Mouse (Mus musculus) gastrocnemius, adult 18-20 months (tissue): ENCODE measurements around the gene Fitm2. TPM values are rescaled to one million over a fixed set of nuclear protein-coding genes. Genes with fewer than 3 reads are reported as not detected.
A peak's percentile ranks its signal among the peaks of the same experiment; 100 is the strongest.

Experiments used
- DNase-seq: peaks from one replicate; pipeline ENCODE4 v3.0.0; 2021; ENCODE audit warnings: low spot score
- total RNA-seq, 2 experiments: library from RNA; stranded (reverse); gene quantifications; 2 replicates each; pipeline ENCODE4 v1.2.3; 2021

Fitm2 gene
- total RNA-seq, 2 experiments from 2014 or later = 76.5 TPM

DNA sequence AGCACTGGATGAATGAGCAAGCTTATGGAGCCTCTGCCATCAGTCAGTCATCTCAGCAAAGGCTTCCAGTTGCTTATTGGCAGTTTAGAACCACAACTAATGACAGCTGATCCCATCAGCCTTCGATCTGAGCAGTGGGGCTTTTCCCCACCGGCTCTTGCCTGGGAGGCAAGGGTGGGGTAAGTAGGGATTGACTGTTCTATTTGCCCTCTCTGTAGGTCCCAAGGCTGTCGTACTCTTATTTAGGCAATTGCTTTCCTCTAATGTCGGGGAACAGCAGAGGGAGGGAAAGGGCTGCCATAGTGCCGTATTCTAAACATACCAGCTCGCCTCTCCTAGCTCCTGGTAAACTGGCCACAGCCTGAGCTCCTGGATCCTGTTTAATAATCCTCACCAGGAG, 47.8 kb downstream of the Fitm2 start, which contains the start of gene Oser1:
TSS of gene Oser1 (minus strand) at position 101 of the 400 bp plus-strand sequence.
- DNase-seq = no peak

GRCm38 (mm10) chr2:163422895-163423660, 49.4 kb downstream of the Fitm2 start:
- peak; percentile 48 for DNase-seq

DNA sequence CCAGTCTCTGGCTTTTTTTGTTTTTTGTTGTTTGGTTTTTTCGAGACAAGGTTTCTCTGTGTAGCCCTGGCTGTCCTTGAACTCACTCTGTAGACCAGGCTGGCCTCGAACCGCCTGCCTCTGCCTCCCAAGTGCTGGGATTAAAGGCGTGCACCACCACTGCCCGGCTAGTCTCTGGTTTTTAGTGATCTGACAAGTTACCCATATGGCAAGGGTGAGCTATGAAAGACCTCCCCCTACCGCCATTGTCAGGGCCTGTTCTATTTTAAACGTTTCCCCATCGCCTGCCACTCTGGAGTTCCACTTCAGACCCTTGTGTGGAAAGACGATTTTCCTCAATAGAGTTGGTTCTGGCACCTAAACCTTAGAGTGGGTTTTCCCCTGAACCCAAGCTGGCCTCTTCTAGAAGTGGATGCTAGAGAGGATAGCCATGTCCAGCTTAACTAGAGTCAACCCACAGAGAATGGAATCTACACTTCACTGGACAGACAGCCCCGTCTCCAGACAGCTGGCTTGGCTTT, 52.0 kb downstream of the Fitm2 start:
- DNase-seq = no peak

- peak; percentile 100 for DNase-seq
Measured at GRCm38 (mm10) chr2:163419346-163420045, 52.9 kb downstream of the Fitm2 start.

DNA sequence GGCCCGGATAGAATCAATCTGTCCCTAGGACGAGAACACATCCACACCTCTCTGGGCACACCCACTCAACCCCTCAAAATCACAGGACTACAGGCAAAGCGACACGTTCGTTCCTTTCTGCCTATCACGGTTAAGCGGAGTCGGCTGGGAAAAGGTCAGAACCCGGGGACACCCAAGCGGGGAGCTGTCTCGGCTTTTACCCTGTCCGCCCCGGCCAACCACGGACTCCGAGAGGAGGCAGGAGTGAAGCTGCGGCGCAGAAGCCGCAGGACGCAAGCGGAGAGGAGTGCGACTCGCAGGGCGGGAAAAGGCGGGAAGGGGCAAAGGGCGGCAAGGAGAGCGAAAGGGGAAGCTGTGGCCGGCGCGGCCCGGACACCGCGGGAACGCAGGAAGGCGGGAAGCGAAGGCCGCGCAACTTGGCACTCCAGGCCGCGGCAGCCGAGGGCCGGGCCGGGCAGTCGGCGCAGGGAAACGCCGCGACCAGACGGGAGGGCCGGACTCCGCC, 53.5 kb downstream of the Fitm2 start:
- DNase-seq = no peak

DNA sequence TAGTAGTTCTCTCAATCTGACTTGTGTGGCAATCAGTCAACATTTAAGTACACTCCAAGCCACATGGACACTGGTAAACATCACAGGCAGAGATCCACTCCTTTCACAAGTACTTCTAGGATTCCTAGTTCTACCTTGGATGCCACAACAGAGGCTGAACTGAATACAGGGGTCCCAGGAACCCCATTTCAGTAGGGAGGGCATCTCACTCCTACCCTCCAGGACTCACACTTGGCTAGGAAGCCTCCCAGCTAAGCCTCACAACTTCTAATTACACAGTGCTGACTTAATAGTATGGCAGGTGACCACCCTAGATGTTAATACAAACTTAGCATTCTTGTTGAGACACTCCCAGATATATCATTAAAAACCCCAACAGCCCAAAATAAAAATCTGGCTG, 54.6 kb downstream of the Fitm2 start:
- DNase-seq = no peak

GRCm38 (mm10) chr2:163417026-163417425, 55.4 kb downstream of the Fitm2 start:
- DNase-seq = no peak

Other genes starting within 250 kb of the Fitm2 start
- gene Jph2, start 74.6 kb downstream of the Fitm2 start, total RNA-seq = 100 to 1,000 TPM; 401 to 487 TPM
- gene Oser1, start 47.9 kb downstream of the Fitm2 start, total RNA-seq = 10 to 100 TPM; 31.4 to 38.1 TPM
- under 1 TPM in 1 of 2 experiments, not detected in 1; 0.21 TPM for gene Gdap1l1, start 34.2 kb downstream of the Fitm2 start, total RNA-seq
- gene R3hdml, start 19.7 kb upstream of the Fitm2 start, total RNA-seq = not detected
- gene Hnf4a, start 34.2 kb upstream of the Fitm2 start, total RNA-seq = under 1 TPM; 0.21 to 0.28 TPM
- gene Ttpal, start 129.7 kb upstream of the Fitm2 start, total RNA-seq = 1 to 10 TPM; 4.2 to 4.9 TPM
- gene Serinc3, start 172.5 kb upstream of the Fitm2 start, total RNA-seq = 100 to 1,000 TPM; 103 to 119 TPM
- gene Pkig, start 185.8 kb upstream of the Fitm2 start, total RNA-seq = 100 to 1,000 TPM; 113 to 126 TPM